Mouse (Mus musculus): ENCODE results near the gene Ccdc12. TPM values are rescaled to one million over a fixed set of nuclear protein-coding genes. Genes with fewer than 3 reads are reported as not detected.

The Ccdc12 gene
- total and polyA plus RNA-seq, 3 experiments, result 85.2 to 104 (median 97.8) TPM

DNA sequence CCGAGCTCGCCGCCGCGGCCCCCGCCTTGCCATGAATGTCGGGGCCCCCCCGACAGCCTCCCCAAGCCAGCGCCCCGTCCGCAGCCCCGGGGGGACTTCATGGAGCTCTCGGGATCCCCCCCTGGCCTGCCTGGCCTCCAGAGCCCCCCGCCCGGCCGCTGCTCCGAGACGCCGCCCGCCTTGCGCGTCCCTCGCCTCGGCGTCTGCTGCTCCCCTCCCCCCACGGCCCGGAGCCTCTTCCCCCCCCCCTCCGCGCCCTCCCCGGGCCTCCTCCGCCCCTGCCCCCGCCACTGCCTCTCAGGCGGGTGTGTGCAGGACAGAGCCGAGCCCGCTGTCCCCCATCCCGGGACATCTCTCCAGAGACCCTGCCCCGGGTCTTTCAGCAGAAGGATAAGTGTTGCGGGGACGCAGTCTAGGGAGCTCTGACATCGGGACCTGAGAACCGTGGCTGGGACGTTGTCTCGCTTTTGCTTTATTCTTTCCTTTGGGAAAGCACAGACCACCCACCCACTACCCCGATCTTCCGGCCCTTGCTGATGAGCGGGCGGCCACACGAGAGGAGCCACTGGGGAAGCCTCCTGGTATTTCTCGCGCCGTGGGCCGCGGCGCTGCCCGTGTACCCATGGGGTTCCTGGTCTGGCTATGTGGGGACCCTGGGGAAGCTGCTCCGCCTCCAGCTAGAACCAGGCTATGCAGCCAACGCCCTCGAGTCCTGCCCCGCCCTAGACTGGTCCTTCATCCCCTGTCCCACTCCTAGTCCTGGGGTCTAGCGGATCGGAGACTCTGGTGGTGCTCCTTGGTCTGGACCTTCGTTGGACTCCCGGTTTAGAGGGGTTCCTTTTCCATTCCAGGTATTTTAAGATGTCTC is 87.4 kb downstream of the Ccdc12 start:
- H3K4me2 ChIP-seq (ENCODE audit: insufficient read depth, low read depth, poor library complexity, severe bottlenecking), result peak overlapping the region; percentile 87
- in situ Hi-C loops (cut with MboI; ENCODE audit: low pct_ligation_motif_present, low pct_unique_long_range_greater_than_20kb, low sequenced_read_pairs) (no loop called here), dilution Hi-C loops (cut with MboI; ENCODE audit: extremely low pct_ligation_motif_present, extremely low pct_unique_long_range_greater_than_20kb, low sequenced_read_pairs) (no loop called here)
- peak overlapping the region; percentile 49; the same call in 1 of the 2 replicates for H3K9ac ChIP-seq (ENCODE audit: insufficient read depth, low read depth)
- H3K27ac ChIP-seq (ENCODE audit: insufficient read depth, low read depth), result no peak overlapping the region
- H3K79me2 ChIP-seq (replicated peaks; ENCODE audit: control insufficient read depth, extremely low read depth, insufficient read depth, poor library complexity, severe bottlenecking), result no peaks in the 10 kb centered on the region
- peaks cover 88% of the 10 kb centered on the region for H3K27me3 ChIP-seq (replicated peaks)
- TF ChIP-seq ZKSCAN1 (IDR thresholded peaks at IDR 0.05; ENCODE audit: borderline replicate concordance, low read depth, low read length) (no peak), BHLHE40 (IDR thresholded peaks at IDR 0.05; ENCODE audit: low read depth, low read length) (no peak), ETS1 (conservative IDR thresholded peaks at IDR 0.05; ENCODE audit: low read depth, low read length) (no peak), KAT2A (IDR thresholded peaks at IDR 0.05; ENCODE audit: insufficient replicate concordance, low read length) (no peak), JUN (IDR thresholded peaks at IDR 0.05; ENCODE audit: insufficient read depth, low read depth, low read length) (no peak), JUND (conservative IDR thresholded peaks at IDR 0.05; ENCODE audit: low read depth, low read length) (no peak)
- H3K9me3 ChIP-seq (replicated peaks; ENCODE audit: low read length), result no peaks in the 10 kb centered on the region
- no peaks in the 10 kb centered on the region for H3K36me3 ChIP-seq (replicated peaks in 1 of 2; ENCODE audit: control insufficient read depth in 1 of 2, insufficient read depth in 1 of 2, low read length in 1 of 2)
- H3K4me1 ChIP-seq (ENCODE audit: control insufficient read depth in 1 of 2, insufficient read depth in 2 of 2), result peaks cover 2 to 4% of the 10 kb centered on the region in 2 experiments; a peak in 1 of 4 replicates
- DNase-seq (ENCODE audit: extremely low read depth), result no peak
- peak overlapping the region in 1 of 3 experiments; percentile 32 for H3K4me3 ChIP-seq (replicated peaks in 1 of 3; ENCODE audit: low read depth in 2 of 3, low read length in 2 of 3, poor library complexity in 1 of 3)

DNA sequence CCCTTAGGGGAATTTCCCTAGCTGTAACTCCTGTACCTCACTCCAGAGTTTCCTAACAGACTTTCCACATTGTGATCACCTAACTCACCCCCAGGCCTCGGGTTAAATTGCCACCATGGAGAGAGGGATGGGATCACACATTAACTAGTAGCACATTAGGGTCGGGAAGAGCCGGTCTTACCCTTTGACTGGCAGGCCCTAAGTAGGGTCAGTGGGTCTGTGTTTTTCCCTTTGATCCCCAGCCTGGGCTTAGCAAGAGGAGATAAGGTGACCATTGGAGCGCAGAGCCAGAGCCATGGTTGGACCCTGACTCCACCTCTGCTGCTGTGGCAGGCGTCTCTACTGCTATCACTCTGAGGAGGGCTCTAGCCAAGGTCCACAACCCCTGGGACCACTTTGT is 89.4 kb downstream of the Ccdc12 start:
- Histone ChIP-seq H3K79me2 (replicated peaks; ENCODE audit: control insufficient read depth, extremely low read depth, insufficient read depth, poor library complexity, severe bottlenecking) (no peaks in the 10 kb centered on the region), H3K27ac (ENCODE audit: insufficient read depth, low read depth) (no peak overlapping the region), H3K27me3 (replicated peaks) (peaks cover 92% of the 10 kb centered on the region), H3K4me2 (ENCODE audit: insufficient read depth, low read depth, poor library complexity, severe bottlenecking) (no peak overlapping the region), H3K9ac (ENCODE audit: insufficient read depth, low read depth) (no peak overlapping the region), H3K4me1 (ENCODE audit: control insufficient read depth in 1 of 2, insufficient read depth in 2 of 2) (peaks cover 2 to 4% of the 10 kb centered on the region in 2 experiments; a peak in 1 of 4 replicates), H3K4me3 (replicated peaks in 1 of 3; ENCODE audit: low read depth in 2 of 3, low read length in 2 of 3, poor library complexity in 1 of 3) (no peak overlapping the region), H3K9me3 (replicated peaks; ENCODE audit: low read length) (no peaks in the 10 kb centered on the region), H3K36me3 (replicated peaks in 1 of 2; ENCODE audit: control insufficient read depth in 1 of 2, insufficient read depth in 1 of 2, low read length in 1 of 2) (no peaks in the 10 kb centered on the region)
- no peak for DNase-seq (ENCODE audit: extremely low read depth)
- TF ChIP-seq ZNF384 (IDR thresholded peaks at IDR 0.05; ENCODE audit: low read depth, low read length) (no peak), JUND (conservative IDR thresholded peaks at IDR 0.05; ENCODE audit: low read depth, low read length) (no peak), MYC (IDR thresholded peaks at IDR 0.05; ENCODE audit: low read depth, low read length) (no peak), TCF12 (IDR thresholded peaks at IDR 0.05; ENCODE audit: low read depth, low read length) (no peak), ETS1 (conservative IDR thresholded peaks at IDR 0.05; ENCODE audit: low read depth, low read length) (no peak), MAFK (IDR thresholded peaks at IDR 0.05; ENCODE audit: insufficient replicate concordance, low read length) (no peak), EP300 (IDR thresholded peaks at IDR 0.05; ENCODE audit: low read length) (no peak), BHLHE40 (IDR thresholded peaks at IDR 0.05; ENCODE audit: low read depth, low read length) (no peak)
- in situ Hi-C loops (cut with MboI; ENCODE audit: low pct_ligation_motif_present, low pct_unique_long_range_greater_than_20kb, low sequenced_read_pairs), result no loop called here
- dilution Hi-C loops (cut with MboI; ENCODE audit: extremely low pct_ligation_motif_present, extremely low pct_unique_long_range_greater_than_20kb, low sequenced_read_pairs), result no loop called here

Measured in CH12.LX (cell line).